Mouse (Mus musculus) lung, postnatal 25 days (tissue): ENCODE measurements around the gene Zbtb18.

ENCODE experiments used
- DNase-seq: peaks from one replicate; pipeline ENCODE4 v3.0.0; 2022; ENCODE audit warnings: low spot score

Zbtb18 gene

DNA sequence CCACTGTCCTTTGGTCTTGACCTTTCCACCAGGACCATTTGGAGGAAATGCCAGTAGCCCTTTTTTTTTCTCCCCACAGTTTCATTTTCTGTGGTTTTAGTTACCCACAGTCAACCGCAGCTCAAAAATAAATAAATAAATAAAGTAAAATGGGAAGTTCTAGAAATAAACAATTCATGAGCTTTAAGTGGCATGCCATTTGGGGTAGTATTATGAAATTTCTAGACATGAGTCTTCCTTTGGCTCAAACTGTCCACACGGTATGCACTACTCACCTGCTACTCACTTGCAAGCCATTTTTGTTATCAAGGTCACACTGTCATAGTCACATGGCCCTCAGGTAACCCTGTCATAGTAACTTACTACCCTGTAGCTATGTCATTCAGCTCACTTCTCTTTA, 41.5 kb downstream of the Zbtb18 start:
- no peak for DNase-seq

DNA sequence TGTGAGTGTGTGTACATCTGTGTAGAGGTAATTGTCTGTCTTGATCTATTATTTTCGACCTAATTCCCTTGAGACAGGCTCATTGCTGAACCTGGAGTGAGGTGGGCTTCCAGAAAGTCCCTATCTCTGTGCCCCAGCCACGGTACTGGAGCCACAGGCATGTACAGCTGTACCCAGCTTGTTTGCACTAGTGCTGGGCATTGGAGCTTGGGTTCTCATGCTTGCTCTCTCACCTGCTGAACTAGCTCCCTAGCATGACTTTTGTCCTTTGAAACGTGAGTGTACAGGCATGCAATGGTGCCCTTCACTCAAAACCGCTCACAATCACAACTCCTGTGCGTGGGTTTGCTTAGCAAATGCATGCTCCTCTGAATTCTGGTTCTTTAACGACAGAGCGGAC, 42.1 kb downstream of the Zbtb18 start:
- no peak for DNase-seq

DNA sequence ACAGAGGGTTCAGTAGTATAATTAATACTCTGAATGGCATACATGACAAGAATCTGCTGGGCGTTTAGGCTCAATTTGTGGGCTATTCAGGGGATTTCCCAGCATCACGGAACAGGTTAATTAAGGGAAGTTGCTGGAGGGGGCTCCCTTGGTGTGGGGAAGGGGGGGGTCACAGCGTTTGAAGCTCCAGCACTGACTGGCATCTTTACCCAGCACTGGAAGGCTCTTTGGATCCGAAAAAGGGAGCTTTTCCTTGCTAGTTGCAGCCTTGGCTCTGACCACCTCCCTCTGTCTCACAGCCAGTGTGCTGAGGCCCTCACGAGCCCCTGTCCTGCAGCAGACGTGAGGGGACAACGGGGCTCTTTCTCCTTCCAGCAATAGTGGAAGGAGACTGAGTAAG, 42.5 kb downstream of the Zbtb18 start:
- no peak for DNase-seq

DNA sequence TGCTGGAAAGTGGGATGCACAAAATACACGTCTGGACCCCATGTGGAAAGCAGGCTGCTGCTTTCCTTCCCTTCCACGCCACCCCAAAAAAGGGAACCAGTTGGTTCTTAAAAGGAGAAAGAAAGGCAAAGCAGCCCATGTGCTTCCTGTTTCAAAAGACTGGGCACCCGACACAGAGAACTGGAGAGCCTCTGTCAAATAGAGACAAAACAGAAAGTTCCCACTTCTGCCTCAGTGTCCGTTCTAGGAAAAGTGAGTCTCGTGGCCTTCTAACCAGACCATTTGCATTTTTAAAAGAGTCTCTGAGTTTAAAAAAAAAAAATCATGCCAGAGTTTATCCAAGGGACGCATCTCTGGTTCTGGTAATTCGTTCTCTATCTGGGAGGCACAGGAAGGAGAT, 47.7 kb downstream of the Zbtb18 start:
- peak; percentile 39 for DNase-seq

DNA sequence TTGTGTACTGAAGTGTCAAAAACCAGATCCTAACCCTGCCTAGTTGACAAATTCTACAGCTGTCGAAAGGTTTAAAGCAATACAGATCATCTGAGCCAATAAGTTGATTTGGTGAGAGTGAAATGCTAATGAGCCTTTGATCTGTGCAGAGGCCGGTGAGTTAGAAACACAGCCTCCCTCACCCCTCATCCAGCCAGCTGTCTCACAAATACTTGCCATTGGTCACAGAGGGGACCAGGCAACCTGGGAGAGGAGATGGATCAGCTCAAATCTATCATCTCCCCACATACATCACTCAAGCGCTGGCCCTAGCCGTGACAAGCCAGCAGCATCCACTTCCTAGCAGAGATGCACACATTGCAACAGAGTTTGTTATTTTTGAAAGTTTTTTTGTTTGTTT, 48.7 kb downstream of the Zbtb18 start:
- no peak for DNase-seq

DNA sequence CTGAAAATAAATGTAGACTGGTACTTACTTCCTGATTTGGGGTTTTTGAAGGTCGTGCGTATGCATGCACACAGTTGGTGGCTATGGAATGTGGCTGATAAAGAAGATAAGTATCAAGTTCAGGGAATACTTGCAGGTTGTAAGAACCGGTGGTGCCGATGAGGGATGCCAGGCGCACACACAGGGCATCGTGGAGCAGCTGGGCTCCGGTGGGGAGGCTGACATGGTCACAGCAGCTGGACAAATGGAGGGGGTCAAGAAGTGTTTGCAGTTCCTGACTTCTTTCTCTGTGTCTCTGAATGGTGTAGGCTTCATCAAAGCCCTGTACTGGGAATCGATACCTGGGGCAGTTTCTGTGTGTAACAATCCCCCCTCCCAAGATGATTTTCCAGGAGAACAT, 49.1 kb downstream of the Zbtb18 start:
- no peak for DNase-seq

DNA sequence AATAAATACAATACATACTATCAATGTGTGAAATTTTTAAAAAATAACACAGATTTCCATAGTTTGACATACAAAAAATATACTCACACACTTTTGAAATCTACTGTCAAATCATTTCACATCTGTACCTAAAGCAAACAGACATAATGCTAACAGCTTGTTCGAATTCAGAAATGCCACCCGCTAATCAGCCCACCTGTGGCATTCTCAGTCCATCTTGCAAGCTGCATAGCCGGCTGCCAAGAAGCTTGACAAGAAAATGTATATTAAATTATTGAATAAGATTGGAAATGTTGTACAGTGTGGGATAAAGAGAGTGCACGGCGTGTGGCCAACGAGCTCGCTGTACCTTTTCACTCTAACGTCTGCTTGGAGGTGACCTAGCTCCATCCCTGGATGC, 52.2 kb downstream of the Zbtb18 start:
- no peak for DNase-seq

DNA sequence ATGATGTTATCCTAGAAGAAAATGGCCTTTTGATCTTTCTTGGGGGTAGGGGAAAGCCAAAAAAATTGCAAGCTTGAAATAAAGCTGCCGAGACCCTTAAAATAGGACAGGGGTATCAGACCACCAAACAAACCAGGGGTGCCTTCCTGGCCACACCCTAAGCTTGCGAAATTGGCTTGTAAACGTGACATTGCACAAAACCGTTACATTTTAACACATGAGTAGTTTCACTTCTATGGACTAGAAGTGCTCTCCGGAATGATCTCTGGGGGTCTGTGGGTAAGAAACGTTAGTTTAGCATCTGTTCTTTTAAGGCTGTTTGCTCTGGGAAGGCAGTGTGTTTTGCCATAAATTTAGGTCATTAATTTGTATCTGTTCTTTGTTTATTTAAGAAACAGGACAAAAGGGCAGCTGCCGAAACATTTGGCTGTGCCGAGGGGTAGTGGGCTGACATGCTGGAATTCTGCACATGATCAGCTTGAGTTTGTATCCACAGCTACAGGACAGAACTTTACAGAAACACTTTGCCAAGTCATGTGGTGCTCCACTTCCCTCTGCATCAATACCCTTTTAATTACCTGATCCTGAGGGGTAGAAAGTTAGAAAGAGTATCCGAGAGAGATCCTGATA, 52.9 kb downstream of the Zbtb18 start:
- no peak for DNase-seq
